Mouse (Mus musculus) lung, postnatal 0 days (tissue): Measurements from ENCODE around the gene Ttc9c. TPM values are rescaled to one million over a fixed set of nuclear protein-coding genes. Genes with fewer than 3 reads are reported as not detected.

Experiments used
- ATAC-seq: fragments of 200-750 bp; cut with Nextera tagmentation; 2 replicates; pipeline ENCODE4 v1.8.0; 2017; ENCODE audit warnings: moderate library complexity
- DNase-seq: peaks from one replicate; pipeline ENCODE4 v3.0.0-alpha.2; 2016; ENCODE audit warnings: low spot score
- H3K27ac ChIP-seq: fragments of 300-500 bp; sonication (generic); 2 replicates; pipeline ENCODE4 v1.5.1; 2014; ENCODE audit warnings: antibody characterized with exemption, mild to moderate bottlenecking, low read length, mixed read lengths
- H3K27me3 ChIP-seq: fragments of 300-500 bp; sonication (generic); replicated peaks from 2 replicates; pipeline ENCODE4 v1.6.1; 2014; ENCODE audit warnings: low read length, mixed read lengths; ENCODE audit not compliant: insufficient read depth
- H3K36me3 ChIP-seq: fragments of 300-500 bp; sonication (generic); 2 replicates; pipeline ENCODE4 v1.6.1; 2014; ENCODE audit warnings: low read length, mixed read lengths; ENCODE audit not compliant: insufficient read depth
- H3K4me1 ChIP-seq: fragments of 300-500 bp; sonication (generic); 2 replicates; pipeline ENCODE4 v1.6.1; 2014; ENCODE audit warnings: antibody characterized with exemption, low read depth, low read length, mixed read lengths; ENCODE audit not compliant: insufficient read depth
- H3K4me2 ChIP-seq: fragments of 300-500 bp; sonication (generic); replicated peaks from 2 replicates; pipeline ENCODE4 v1.6.1; 2014; ENCODE audit warnings: low read depth, mild to moderate bottlenecking, low read length, moderate library complexity, mixed read lengths
- H3K4me3 ChIP-seq: fragments of 300-500 bp; sonication (generic); 2 replicates; pipeline ENCODE4 v1.5.1; 2014; ENCODE audit warnings: low read depth, low read length
- H3K9ac ChIP-seq: fragments of 300-500 bp; sonication (generic); replicated peaks from 2 replicates; pipeline ENCODE4 v1.6.1; 2014; ENCODE audit warnings: low read depth, mild to moderate bottlenecking
- H3K9me3 ChIP-seq: fragments of 300-500 bp; sonication (generic); 2 replicates; pipeline ENCODE4 v1.6.1; 2016; ENCODE audit warnings: low read length, mixed read lengths
- CTCF ChIP-seq: IDR thresholded peaks from 2 replicates; pipeline ENCODE4 v1.5.1; 2016; ENCODE audit warnings: antibody characterized with exemption, mild to moderate bottlenecking
- EP300 ChIP-seq: IDR thresholded peaks from 2 replicates; pipeline ENCODE4 v1.6.1; 2016; ENCODE audit warnings: antibody characterized with exemption, mild to moderate bottlenecking, control low read depth
- WGBS: fragments of 180-500 bp; shearing (Covaris S2); extraction: QIAGEN DNeasy Blood & Tissue Kit; methylation state at CpG from one replicate; pipeline ENCODE4 v1.1.7; 2014; 5-methylcytosine and 5-hydroxymethylcytosine counted together
- polyA plus RNA-seq: library from polyadenylated mRNA; unstranded; fragments of >200 nt; fragmentation: Nextera tagmentation; extraction: Ambion mirVana; gene quantifications from 2 replicates; pipeline ENCODE4 v1.2.1, GENCODE M21; 2015

Ttc9c gene
- polyA plus RNA-seq, 1 experiment from 2014 or later = 21.4 TPM

DNA sequence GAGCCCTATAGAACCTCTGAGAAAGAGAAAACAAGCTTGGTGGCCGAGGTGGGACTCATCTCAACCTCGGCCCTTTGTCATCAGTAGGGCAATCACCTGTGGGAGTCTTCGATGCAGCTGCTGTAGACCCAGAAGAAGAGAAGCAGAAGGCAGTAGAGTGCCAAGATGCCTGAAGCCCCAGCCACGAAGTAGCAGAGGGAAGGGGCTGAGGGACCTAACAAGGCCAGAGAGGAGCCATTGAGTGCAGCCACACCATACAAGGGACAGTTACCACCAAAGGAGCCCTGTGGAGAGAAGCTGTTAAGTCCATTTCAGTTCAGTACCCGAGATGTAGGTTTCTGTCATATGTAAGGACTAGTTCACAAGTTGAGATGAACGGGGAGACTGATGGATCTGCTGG is 45.7 kb downstream of the Ttc9c start:
- H3K36me3 ChIP-seq = peaks cover 7% of the 10 kb centered on the region; the same call in 1 of the 2 replicates

DNA sequence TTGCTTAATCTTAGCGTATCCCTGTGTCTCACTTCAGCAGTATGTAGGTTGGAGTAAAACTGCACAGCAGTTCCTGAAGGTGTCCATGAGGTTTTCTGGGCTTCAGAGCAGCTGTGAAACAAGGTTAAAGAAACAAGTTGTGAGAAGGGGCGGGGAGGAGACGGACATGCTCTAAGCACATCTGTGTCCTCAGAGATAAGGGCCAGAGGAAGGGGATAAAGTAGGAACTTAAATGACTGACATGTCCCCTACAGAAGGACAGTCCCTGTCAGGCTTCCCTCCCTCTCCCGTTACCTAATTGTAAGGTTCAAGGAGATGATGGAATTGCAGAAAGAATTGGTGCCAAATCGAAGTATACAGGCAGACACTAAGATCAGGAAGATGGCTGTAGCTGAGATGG is 46.1 kb downstream of the Ttc9c start:
- TF ChIP-seq EP300 (no peak), CTCF (no peak)
- no peak overlapping the region for H3K4me3 ChIP-seq
- H3K9ac ChIP-seq = no peak overlapping the region
- peaks cover 11% of the 10 kb centered on the region for H3K36me3 ChIP-seq
- 71% methylated on average over 5 of the region's 5 CpGs for WGBS
- H3K4me2 ChIP-seq = peak overlapping the region; percentile 96
- peaks cover 20% of the 10 kb centered on the region; the same call in 1 of the 2 replicates for H3K4me1 ChIP-seq
- H3K9me3 ChIP-seq = no peaks in the 10 kb centered on the region
- ATAC-seq (no peak), DNase-seq (no peak)
- no peaks in the 10 kb centered on the region for H3K27me3 ChIP-seq
- no peak overlapping the region for H3K27ac ChIP-seq

More for the DNA sequence above, 45.7 kb downstream of the Ttc9c start:
- ATAC-seq = no peak
- TF ChIP-seq EP300 = no peak
- no peak for TF ChIP-seq CTCF
- no peak overlapping the region; the same call in 1 of the 2 replicates for H3K9ac ChIP-seq
- no peak for DNase-seq
- 47% methylated on average over 6 of the region's 6 CpGs for WGBS
- H3K4me1 ChIP-seq = peaks cover 20% of the 10 kb centered on the region; the same call in 1 of the 2 replicates
- H3K4me3 ChIP-seq = peak overlapping the region; percentile 85; the same call in 1 of the 2 replicates
- peak overlapping the region; percentile 96 for H3K4me2 ChIP-seq
- no peaks in the 10 kb centered on the region for H3K27me3 ChIP-seq
- H3K27ac ChIP-seq = no peak overlapping the region
- H3K9me3 ChIP-seq = no peaks in the 10 kb centered on the region

DNA sequence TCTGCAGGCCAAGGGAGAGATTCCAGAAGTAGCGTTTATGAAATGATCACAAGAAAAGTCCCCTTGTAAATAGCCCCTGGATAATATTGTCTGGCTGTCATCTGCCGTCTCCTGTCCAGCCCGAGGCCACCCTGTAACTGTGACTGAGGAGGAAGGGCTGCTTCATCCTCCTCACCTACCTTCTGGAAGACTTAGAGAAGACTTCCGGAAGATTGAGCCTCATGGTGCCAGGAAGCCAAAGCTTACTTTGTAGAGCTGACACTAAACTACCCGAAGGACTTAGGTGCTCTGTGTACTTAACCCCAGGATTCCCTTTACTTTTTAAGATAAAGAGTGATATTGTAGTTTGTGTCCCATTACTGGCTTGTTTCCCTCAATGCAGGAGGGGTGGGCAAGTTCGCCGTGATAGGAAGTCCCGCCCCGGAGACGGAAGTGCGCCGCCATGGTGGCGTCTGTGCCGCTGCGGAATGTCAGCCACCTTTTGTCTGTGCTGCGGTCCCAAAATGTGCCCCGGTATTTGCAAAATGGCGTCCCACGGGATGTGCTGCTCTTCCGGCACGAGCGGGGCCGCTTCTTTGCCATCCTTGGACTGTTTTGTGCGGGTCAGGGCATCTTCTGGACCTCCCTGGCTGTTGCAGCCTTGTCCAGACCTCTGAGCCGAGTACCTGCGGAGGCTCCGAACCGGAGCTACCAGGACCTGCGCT is 48.4 kb downstream of the Ttc9c start, which contains the start of gene Tmem223:
Gene Tmem223 (plus strand): TSS at position 430 of the 704 bp plus-strand sequence.
- peak within 1 kb of the TSS; percentile 94 for H3K9ac ChIP-seq
- DNase-seq (peak; percentile 80), ATAC-seq (peak; percentile 54)
- TF ChIP-seq CTCF (peak; percentile 43), EP300 (no peak)
- H3K27me3 ChIP-seq = no peaks in the 10 kb centered on the region
- peak within 1 kb of the TSS; percentile 91 for H3K27ac ChIP-seq
- peaks cover 20% of the 10 kb centered on the region; the same call in 1 of the 2 replicates for H3K4me1 ChIP-seq
- peaks cover 30% of the 10 kb centered on the region for H3K36me3 ChIP-seq
- 18% methylated on average over 29 of the region's 29 CpGs for WGBS
- H3K9me3 ChIP-seq = no peaks in the 10 kb centered on the region
- peak within 1 kb of the TSS; percentile 83 for H3K4me2 ChIP-seq
- peak within 1 kb of the TSS; percentile 76 for H3K4me3 ChIP-seq

- ATAC-seq (no peak), DNase-seq (no peak)
- no peak for TF ChIP-seq EP300
- no peak for TF ChIP-seq CTCF
- Histone ChIP-seq H3K36me3 (peaks cover 58% of the 10 kb centered on the region), H3K9ac (no peak overlapping the region), H3K4me1 (peaks cover 1% of the 10 kb centered on the region; the same call in 1 of the 2 replicates), H3K9me3 (peaks cover 3% of the 10 kb centered on the region; the same call in 1 of the 2 replicates), H3K27me3 (no peaks in the 10 kb centered on the region), H3K4me3 (no peak overlapping the region), H3K27ac (no peak overlapping the region), H3K4me2 (no peak overlapping the region)
- 97% methylated on average over 9 of the region's 9 CpGs for WGBS
These were observed 53.6 kb downstream of the Ttc9c start for GRCm38 (mm10) chr19:8765562-8765961.

DNA sequence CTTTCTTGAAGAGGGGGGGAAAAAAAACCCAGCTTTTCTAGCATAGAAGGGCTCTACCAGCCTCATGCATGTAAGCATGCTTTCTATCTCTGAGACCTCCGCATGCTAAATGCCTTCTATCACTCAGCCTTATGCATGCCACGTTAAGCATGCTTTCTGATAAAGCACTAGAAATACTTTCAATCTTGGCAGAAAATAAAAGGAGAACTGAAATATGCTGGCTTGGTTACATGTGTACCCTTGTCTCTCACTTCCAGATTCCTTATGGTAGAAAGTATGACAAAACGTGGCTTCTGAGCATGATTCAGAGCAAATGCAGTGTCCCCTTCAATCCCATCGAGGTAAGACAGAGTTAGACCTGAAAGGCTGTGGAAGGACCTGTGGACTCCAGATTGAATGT is 55.9 kb downstream of the Ttc9c start:
- DNase-seq (no peak), ATAC-seq (no peak)
- Histone ChIP-seq H3K36me3 (peaks cover 50% of the 10 kb centered on the region), H3K9me3 (peaks cover 3% of the 10 kb centered on the region; the same call in 1 of the 2 replicates), H3K27me3 (no peaks in the 10 kb centered on the region), H3K4me1 (peaks cover under 1% of the 10 kb centered on the region; the same call in 1 of the 2 replicates), H3K9ac (no peak overlapping the region), H3K27ac (no peak overlapping the region), H3K4me2 (no peak overlapping the region), H3K4me3 (no peak overlapping the region)
- 76% methylated on average over 4 of the region's 4 CpGs for WGBS
- TF ChIP-seq CTCF = no peak
- no peak for TF ChIP-seq EP300

- H3K4me2 ChIP-seq = no peak overlapping the region
- no peak overlapping the region for H3K27ac ChIP-seq
- no peaks in the 10 kb centered on the region for H3K27me3 ChIP-seq
- 93% methylated on average over 2 of the region's 2 CpGs for WGBS
- H3K4me3 ChIP-seq = no peak overlapping the region
- ATAC-seq (no peak), DNase-seq (no peak)
- peaks cover 6% of the 10 kb centered on the region; the same call in 1 of the 2 replicates for H3K4me1 ChIP-seq
- TF ChIP-seq CTCF (peak; percentile 29; the same call in 1 of the 2 replicates), EP300 (no peak)
- H3K9me3 ChIP-seq = peaks cover 3% of the 10 kb centered on the region; the same call in 1 of the 2 replicates
- H3K9ac ChIP-seq = no peak overlapping the region
- peaks cover 29% of the 10 kb centered on the region for H3K36me3 ChIP-seq
These were observed 58.4 kb downstream of the Ttc9c start for GRCm38 (mm10) chr19:8760757-8761156.

Other genes with a start within 250 kb of the Ttc9c start
- gene Slc22a8, start 228.1 kb downstream of the Ttc9c start, polyA plus RNA-seq = 0.20 and 0.56 TPM in 2 replicates
- not detected in 2 replicates for gene Slc22a6, start 201.3 kb downstream of the Ttc9c start, polyA plus RNA-seq
- 0.14 and 0.21 TPM in 2 replicates for gene Chrm1, start 155.5 kb downstream of the Ttc9c start, polyA plus RNA-seq
- gene Slc3a2, start 96.0 kb downstream of the Ttc9c start, polyA plus RNA-seq = 91.8 and 97.9 TPM in 2 replicates
- gene Wdr74, start 83.5 kb downstream of the Ttc9c start, polyA plus RNA-seq = 45.3 and 48.7 TPM in 2 replicates
- 0.75 and 0.82 TPM in 2 replicates for gene 1700092M07Rik, start 78.6 kb downstream of the Ttc9c start, polyA plus RNA-seq
- gene Stx5a, start 77.9 kb downstream of the Ttc9c start, polyA plus RNA-seq = 130 and 143 TPM in 2 replicates
- 88.8 and 89.7 TPM in 2 replicates for gene Nxf1, start 62.3 kb downstream of the Ttc9c start, polyA plus RNA-seq
- gene Tmem223, start 48.3 kb downstream of the Ttc9c start, polyA plus RNA-seq = 157 and 159 TPM in 2 replicates
- 114 and 127 TPM in 2 replicates for gene Tmem179b, start 44.9 kb downstream of the Ttc9c start, polyA plus RNA-seq
- 11.8 and 12.9 TPM in 2 replicates for gene Taf6l, start 32.9 kb downstream of the Ttc9c start, polyA plus RNA-seq
- gene Polr2g, start 20.8 kb downstream of the Ttc9c start, polyA plus RNA-seq = 110 and 123 TPM in 2 replicates
- 2.3 and 2.6 TPM in 2 replicates for gene Zbtb3, start 16.8 kb downstream of the Ttc9c start, polyA plus RNA-seq
- 4.3 and 5.3 TPM in 2 replicates for gene Hnrnpul2, start 677 bp upstream of the Ttc9c start, polyA plus RNA-seq
- not detected in 2 replicates for gene AC129217.1, start 10.4 kb upstream of the Ttc9c start, polyA plus RNA-seq
- gene Bscl2, start 18.1 kb upstream of the Ttc9c start, polyA plus RNA-seq = 66.3 and 66.8 TPM in 2 replicates
- 0.35 and 0.46 TPM in 2 replicates for gene Gng3, start 19.9 kb upstream of the Ttc9c start, polyA plus RNA-seq
- 1.7 and 1.9 TPM in 2 replicates for gene Lrrn4cl, start 31.4 kb upstream of the Ttc9c start, polyA plus RNA-seq
- gene Ubxn1, start 52.2 kb upstream of the Ttc9c start, polyA plus RNA-seq = 153 and 164 TPM in 2 replicates
- gene Uqcc3, start 61.6 kb upstream of the Ttc9c start, polyA plus RNA-seq = 75.2 and 84.3 TPM in 2 replicates
- gene Lbhd1, start 64.4 kb upstream of the Ttc9c start, polyA plus RNA-seq = 33.6 and 40.0 TPM in 2 replicates
- not detected in 2 replicates for gene Gm49403, start 64.6 kb upstream of the Ttc9c start, polyA plus RNA-seq
- gene 1810009A15Rik, start 69.5 kb upstream of the Ttc9c start, polyA plus RNA-seq = 44.4 and 45.3 TPM in 2 replicates
- gene Gm49416, start 69.6 kb upstream of the Ttc9c start, polyA plus RNA-seq = not detected in 2 replicates
- 16.6 and 16.7 TPM in 2 replicates for gene Ints5, start 73.7 kb upstream of the Ttc9c start, polyA plus RNA-seq
- 41.4 and 45.7 TPM in 2 replicates for gene Ganab, start 78.7 kb upstream of the Ttc9c start, polyA plus RNA-seq
- gene B3gat3, start 101.0 kb upstream of the Ttc9c start, polyA plus RNA-seq = 39.5 and 39.6 TPM in 2 replicates
- gene Rom1, start 110.0 kb upstream of the Ttc9c start, polyA plus RNA-seq = 4.9 and 5.7 TPM in 2 replicates
- 28.6 and 30.5 TPM in 2 replicates for gene Eml3, start 110.2 kb upstream of the Ttc9c start, polyA plus RNA-seq
- 81.8 and 84.7 TPM in 2 replicates for gene Mta2, start 122.5 kb upstream of the Ttc9c start, polyA plus RNA-seq
- gene Tut1, start 134.5 kb upstream of the Ttc9c start, polyA plus RNA-seq = 12.8 and 13.6 TPM in 2 replicates
- gene Eef1g, start 147.7 kb upstream of the Ttc9c start, polyA plus RNA-seq = 153 and 159 TPM in 2 replicates
- 151 and 163 TPM in 2 replicates for gene Ahnak, start 170.0 kb upstream of the Ttc9c start, polyA plus RNA-seq